Mouse (Mus musculus) R1 (cell line): ENCODE measurements around the gene Dnase1l2.
"Not testable (repeated sequence)": the region's sequence is repeated elsewhere in the genome, so short reads cannot be mapped to it uniquely, and the experiment has no call there.

Source experiments
- DNase-seq: peaks from one replicate; pipeline ENCODE4 v3.0.0-alpha.2; 2018; ENCODE audit warnings: low read depth, low spot score

Dnase1l2 gene

GRCm38 (mm10) chr17:24429201-24429983, 13.5 kb downstream of the Dnase1l2 start:
- no peak for DNase-seq

DNA sequence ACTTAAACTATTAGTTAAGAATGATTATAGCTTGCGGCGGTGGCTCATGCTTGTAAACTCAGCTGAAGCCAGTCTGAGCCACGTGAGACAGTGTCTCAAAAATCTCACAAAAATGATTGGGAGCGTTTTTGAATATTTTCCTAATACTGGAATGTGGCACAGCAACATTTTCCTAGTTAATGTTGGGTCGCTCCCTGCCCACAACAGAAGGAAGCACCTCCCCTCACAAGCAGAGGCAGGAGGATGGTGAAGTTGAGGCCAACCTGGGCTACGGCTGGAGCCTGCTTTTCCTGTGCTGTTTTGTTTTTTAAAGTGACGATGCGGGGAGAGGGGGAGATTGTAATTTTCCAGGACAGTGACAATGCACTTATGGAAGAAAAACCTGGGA, 15.7 kb downstream of the Dnase1l2 start:
- DNase-seq, result peak; percentile 59

DNA sequence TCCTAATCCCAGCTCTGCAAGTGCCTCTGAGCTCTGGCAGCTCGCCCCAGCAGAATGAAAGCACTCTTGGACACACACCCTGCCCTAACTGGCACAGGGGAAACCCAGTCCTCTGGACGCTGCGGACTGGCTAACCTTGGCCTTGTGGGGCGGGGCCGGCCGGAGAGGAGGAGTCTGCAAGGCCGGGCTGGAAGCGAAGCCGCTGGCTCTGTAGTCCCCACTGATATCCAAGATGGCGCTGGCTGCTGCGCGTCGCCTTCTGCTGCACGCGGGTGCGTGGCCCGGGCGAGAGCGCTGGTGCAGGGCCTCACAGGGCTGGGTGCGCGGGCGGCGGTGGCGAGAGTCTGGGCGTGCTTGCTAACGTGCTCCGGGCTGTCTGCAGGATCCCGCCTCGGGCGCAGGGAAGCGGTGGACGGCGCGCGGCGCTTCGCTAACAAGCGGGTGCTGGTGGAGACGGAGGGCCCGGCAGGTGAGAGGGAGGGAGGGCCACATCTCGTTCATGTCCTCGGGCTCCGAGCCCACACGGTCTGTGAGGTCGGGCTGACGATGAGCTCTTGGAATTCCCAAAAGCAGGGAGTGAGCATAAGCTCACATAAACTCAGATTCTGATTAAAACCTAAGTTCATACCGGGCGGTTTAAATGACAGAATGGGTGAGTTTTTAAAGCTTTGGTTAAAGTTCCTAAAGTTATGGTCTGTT, 16.3 kb downstream of the Dnase1l2 start, which contains the start of gene Eci1:
Gene Eci1, plus strand, starts transcription at position 171 of the 699 bp plus-strand sequence.
- peak; percentile 95 for DNase-seq

GRCm38 (mm10) chr17:24425905-24426304, 17.0 kb downstream of the Dnase1l2 start:
- peak; percentile 23 for DNase-seq

DNA sequence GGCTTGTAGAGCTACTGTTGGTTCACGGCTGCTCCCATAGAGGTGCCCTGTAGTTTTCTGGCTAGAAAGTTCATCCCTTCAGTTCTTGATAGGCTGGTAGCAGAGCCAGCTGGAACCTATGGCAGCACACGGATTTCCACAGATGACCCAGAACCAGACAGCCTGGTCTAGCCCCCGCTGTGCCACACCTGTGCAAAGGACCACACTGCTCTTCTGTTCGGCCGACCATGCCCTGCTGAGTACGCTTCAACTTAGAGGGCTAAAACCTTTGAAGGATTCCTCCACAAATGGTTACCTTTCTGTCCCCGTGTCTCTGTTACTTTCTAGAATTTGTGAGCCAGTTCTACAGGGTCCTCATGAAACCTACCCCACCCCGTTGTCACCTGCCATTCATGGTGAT, 17.6 kb downstream of the Dnase1l2 start:
- DNase-seq, result not testable (repeated sequence)

DNA sequence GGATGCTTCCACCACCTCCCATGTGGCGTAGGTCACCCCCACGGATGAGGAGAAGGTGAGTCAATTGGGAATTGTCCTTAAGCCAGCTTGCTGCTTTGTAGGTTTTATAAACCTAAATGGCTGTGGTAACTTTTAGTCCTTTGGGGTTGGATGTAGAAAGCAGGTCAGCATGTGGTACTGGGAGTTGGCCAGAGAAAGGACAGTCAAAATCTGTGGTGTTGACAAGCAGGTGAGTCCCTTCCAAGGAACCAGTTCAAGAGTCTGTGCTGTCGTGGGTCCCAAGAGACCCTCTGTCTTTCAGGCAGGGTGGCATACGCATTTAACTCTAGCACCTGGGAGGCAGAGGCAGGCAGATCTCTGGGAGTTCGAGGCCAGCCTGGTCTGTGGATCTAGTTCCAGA, 18.4 kb downstream of the Dnase1l2 start:
- no peak for DNase-seq

- DNase-seq, result no peak
Observed at GRCm38 (mm10) chr17:24423114-24423513, 19.8 kb downstream of the Dnase1l2 start.

- DNase-seq, result no peak
Observed at GRCm38 (mm10) chr17:24416051-24416652, 26.8 kb downstream of the Dnase1l2 start.

- DNase-seq, result no peak
Observed at GRCm38 (mm10) chr17:24415011-24415410, 27.9 kb downstream of the Dnase1l2 start.

GRCm38 (mm10) chr17:24414230-24414976, 28.5 kb downstream of the Dnase1l2 start, which contains the start of gene Rnps1:
TSS of gene Rnps1 (plus strand) at chr17:24414565.
- peak; percentile 99 for DNase-seq

DNA sequence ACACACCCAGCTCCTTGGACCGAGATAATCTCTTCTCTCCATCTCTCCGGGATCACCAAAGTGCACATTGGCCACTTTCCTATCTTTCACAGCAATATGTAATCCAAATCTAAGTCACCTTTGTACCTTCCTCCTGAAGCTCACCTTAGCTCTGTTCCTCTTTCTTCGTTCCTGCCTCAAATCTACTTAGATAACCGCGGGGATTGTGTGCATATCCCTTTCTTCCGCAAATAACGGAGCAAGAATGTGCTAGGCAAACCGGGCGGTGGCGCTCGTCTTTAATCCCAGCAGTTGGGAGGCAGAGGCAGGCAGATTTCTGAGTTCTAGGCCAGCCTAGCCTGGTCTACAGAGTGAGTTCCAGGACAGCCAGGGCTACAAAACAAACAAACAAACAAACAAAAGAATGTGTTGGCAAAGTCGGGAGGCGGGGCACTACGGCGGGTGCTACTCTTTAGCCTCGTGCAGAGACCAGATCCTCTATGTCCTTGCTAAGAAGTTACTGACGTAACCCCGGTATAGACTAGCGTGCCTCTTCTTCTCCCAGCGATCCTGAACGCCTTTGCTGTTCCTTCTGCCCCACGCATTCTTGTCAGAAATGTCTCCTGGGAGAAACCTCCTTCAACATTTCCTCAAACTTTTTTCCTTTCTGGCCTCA, 29.2 kb downstream of the Dnase1l2 start:
- peak; percentile 54 for DNase-seq

GRCm38 (mm10) chr17:24407116-24407803, 35.6 kb downstream of the Dnase1l2 start:
- no peak for DNase-seq

DNA sequence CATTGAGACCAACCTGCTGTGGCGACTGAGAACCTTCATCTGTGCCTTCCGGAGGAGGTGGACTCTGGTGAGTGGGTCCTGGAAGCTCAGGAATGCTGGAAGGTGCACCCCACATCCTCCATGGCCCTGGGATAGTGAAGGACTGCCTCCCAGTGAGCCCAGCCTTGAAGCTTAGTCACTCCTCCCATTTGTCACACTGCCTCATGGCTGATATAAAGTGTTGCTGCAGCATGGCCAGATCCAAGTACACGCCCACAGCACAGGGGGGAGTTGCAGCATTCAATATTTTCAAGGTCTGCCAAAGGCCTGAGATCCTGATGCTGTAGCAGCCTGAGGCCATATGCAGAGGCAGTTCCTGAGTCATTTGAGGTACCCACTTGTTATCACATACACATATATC, 40.5 kb downstream of the Dnase1l2 start:
- DNase-seq, result no peak

DNA sequence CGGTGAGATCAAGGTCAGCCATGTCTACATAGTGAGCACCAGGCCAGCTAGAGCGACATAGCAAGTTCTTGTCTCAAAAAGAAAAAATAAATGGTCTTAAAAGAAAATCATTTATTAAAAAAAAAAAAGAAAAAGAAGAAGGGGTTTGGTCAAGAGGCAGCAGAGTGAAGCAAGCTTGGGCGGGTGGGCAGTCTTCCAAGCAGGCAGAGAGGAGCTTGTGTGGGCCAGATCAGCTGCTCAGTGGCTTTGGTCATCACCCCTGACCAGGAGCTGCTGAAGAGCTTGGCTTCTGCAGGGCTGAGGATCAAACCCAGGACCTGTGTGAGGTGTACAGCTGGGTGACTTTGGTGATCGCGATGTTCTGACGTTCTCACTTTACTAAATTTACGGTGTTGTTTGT, 48.4 kb downstream of the Dnase1l2 start:
- no peak for DNase-seq

DNA sequence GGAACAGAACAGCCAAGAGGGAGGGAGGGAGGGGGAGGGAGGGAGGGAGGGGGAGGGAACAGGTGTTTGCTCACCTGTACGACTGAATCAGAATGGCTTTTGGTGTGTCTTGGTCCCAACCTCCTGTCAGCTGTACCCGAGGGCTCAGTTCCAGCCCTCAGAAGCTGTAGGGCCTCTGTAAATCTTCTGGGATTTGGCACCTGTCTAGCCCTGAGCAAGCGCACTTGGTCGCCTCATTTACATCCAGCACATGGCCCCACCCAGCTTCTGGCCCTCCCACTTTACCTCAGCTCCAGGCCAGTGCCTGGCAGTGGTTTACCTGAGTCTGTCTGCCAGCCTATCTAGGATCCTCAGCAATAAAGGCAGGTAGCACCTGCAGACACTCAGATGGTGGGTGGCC, 49.4 kb downstream of the Dnase1l2 start:
- no peak for DNase-seq

- DNase-seq, result peak; percentile 58
Observed at GRCm38 (mm10) chr17:24391149-24391548, 51.8 kb downstream of the Dnase1l2 start.
